Mouse (Mus musculus): ENCODE results near the gene Olfr1211. TPM values are rescaled to one million over a fixed set of nuclear protein-coding genes. Genes with fewer than 3 reads are reported as not detected.

Gene Olfr1211
- not detected in 2 replicates for polyA plus RNA-seq (2012; ENCODE audit: insufficient read depth, low replicate concordance)

DNA sequence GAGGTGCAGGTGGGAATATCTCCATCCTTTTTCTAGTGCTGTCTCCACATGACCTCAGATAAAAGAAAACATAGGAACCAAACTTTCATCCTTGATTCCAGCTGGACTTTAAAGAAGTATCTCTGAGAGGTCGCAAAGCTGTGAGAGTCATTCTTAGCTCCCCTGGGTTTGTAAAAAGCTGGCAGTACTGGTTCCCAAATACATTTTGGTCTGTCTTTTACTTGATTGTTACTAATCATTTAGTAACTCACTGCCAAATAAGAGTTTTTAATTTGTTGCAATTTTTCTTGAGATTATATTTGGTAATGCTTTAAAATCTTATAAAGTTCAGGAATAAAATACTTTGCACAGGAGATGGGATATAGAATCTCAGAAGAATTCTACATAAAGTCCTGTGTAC is at the start of gene Olfr1211:
Gene Olfr1211, minus strand, starts transcription at position 101 of the 400 bp plus-strand sequence.
- Histone ChIP-seq H3K36me3 (replicated peaks; ENCODE audit: low read length) (no peaks in the 10 kb centered on the region), H3K9me3 (no peaks in the 10 kb centered on the region), H3K27me3 (replicated peaks) (no peaks in the 10 kb centered on the region), H3K4me3 (replicated peaks) (no peak within 1 kb of the TSS), H3K4me1 (no peaks in the 10 kb centered on the region)
- TF ChIP-seq FLI1 (IDR thresholded peaks at IDR 0.05; ENCODE audit: low read length), result no peak
- TF ChIP-seq GATA1 (IDR thresholded peaks at IDR 0.05; ENCODE audit: borderline replicate concordance, low read length), result no peak

- TF ChIP-seq GATA1 (IDR thresholded peaks at IDR 0.05; ENCODE audit: borderline replicate concordance, low read length) (no peak), FLI1 (IDR thresholded peaks at IDR 0.05; ENCODE audit: low read length) (no peak)
- no peaks in the 10 kb centered on the region for H3K27me3 ChIP-seq (replicated peaks)
- H3K9me3 ChIP-seq, result no peaks in the 10 kb centered on the region
- H3K4me1 ChIP-seq, result no peaks in the 10 kb centered on the region
- H3K4me3 ChIP-seq (replicated peaks), result no peak within 1 kb of the TSS
- H3K36me3 ChIP-seq (replicated peaks; ENCODE audit: low read length), result no peaks in the 10 kb centered on the region
Measured at GRCm38 (mm10) chr2:88980181-88980580, 42.3 kb upstream of the Olfr1211 start, which contains the start of gene Gm13762. TSS of gene Gm13762 (minus strand) at chr2:88980281.

DNA sequence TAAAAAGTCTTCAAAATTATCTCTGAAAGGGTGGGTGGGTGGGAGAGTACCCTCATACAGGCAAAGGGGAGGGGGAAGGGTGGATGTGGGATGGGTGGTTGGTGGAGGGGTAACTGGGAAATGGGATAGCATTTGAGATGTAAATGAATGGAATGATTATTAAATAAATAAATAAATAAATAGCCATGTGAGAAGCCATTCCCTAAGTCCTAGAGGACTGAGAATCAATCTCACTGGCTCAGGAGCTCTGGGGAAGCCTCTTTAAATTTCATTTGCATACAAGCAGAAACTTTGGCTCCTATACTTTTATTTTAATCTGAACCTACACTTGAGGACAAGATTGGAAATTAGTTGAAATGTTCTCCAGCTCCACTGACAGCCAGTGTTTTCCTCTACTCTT is 15.8 kb upstream of the Olfr1211 start, which contains the start of gene Olfr1212:
Gene Olfr1212, plus strand, starts transcription at position 301 of the 400 bp plus-strand sequence.
- H3K36me3 ChIP-seq (replicated peaks; ENCODE audit: low read length), result no peaks in the 10 kb centered on the region
- TF ChIP-seq FLI1 (IDR thresholded peaks at IDR 0.05; ENCODE audit: low read length) (no peak), GATA1 (IDR thresholded peaks at IDR 0.05; ENCODE audit: borderline replicate concordance, low read length) (no peak)
- H3K27me3 ChIP-seq (replicated peaks), result no peaks in the 10 kb centered on the region
- H3K9me3 ChIP-seq, result no peaks in the 10 kb centered on the region
- no peak within 1 kb of the TSS for H3K4me3 ChIP-seq (replicated peaks)
- no peaks in the 10 kb centered on the region for H3K4me1 ChIP-seq

GRCm38 (mm10) chr2:88915057-88915456 is 22.9 kb downstream of the Olfr1211 start, which contains the start of gene Olfr1209:
TSS of gene Olfr1209 (minus strand) at chr2:88915157.
- no peaks in the 10 kb centered on the region for H3K9me3 ChIP-seq
- no peak for TF ChIP-seq GATA1 (IDR thresholded peaks at IDR 0.05; ENCODE audit: borderline replicate concordance, low read length)
- TF ChIP-seq FLI1 (IDR thresholded peaks at IDR 0.05; ENCODE audit: low read length), result no peak
- no peaks in the 10 kb centered on the region for H3K4me1 ChIP-seq
- no peak within 1 kb of the TSS for H3K4me3 ChIP-seq (replicated peaks)
- no peaks in the 10 kb centered on the region for H3K36me3 ChIP-seq (replicated peaks; ENCODE audit: low read length)
- H3K27me3 ChIP-seq (replicated peaks), result no peaks in the 10 kb centered on the region

DNA sequence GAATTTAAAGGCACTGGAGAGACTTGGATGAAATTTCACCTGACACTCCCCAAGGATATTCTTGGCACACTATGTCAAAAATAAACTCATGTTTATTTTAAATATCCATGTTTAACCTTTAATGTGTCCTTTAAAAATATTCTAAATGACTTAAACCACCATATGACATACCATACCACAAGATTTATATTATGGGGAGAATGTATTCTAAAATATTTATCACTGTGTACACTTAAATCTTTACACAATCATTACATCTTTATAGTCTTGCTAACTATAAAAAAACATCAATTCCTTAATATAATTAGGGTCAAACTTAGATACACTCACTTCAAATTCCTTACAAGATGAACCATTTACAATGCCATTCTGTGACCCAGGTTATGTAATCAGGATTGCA is 35.7 kb downstream of the Olfr1211 start, which contains the start of gene Olfr1208:
Gene Olfr1208, minus strand, starts transcription at position 101 of the 400 bp plus-strand sequence.
- no peak for TF ChIP-seq FLI1 (IDR thresholded peaks at IDR 0.05; ENCODE audit: low read length)
- no peak for TF ChIP-seq GATA1 (IDR thresholded peaks at IDR 0.05; ENCODE audit: borderline replicate concordance, low read length)
- Histone ChIP-seq H3K4me1 (no peaks in the 10 kb centered on the region), H3K36me3 (replicated peaks; ENCODE audit: low read length) (no peaks in the 10 kb centered on the region), H3K4me3 (replicated peaks) (no peak within 1 kb of the TSS), H3K27me3 (replicated peaks) (no peaks in the 10 kb centered on the region), H3K9me3 (0 out of 2 replicates have a peak, but pooled peaks cover 3% of the 10 kb centered on the region)

Other genes starting within 250 kb of the Olfr1211 start
- gene Olfr1195, start 248.9 kb downstream of the Olfr1211 start, polyA plus RNA-seq (2012; ENCODE audit: insufficient read depth, low replicate concordance), result not detected in 2 replicates
- not detected in 2 replicates for gene Olfr1196, start 233.5 kb downstream of the Olfr1211 start, polyA plus RNA-seq (2012; ENCODE audit: insufficient read depth, low replicate concordance)
- not detected in 2 replicates for gene Olfr1197, start 205.7 kb downstream of the Olfr1211 start, polyA plus RNA-seq (2012; ENCODE audit: insufficient read depth, low replicate concordance)
- gene Olfr1198, start 186.7 kb downstream of the Olfr1211 start, polyA plus RNA-seq (2012; ENCODE audit: insufficient read depth, low replicate concordance), result not detected in 2 replicates
- not detected in 2 replicates for gene Olfr1199, start 177.6 kb downstream of the Olfr1211 start, polyA plus RNA-seq (2012; ENCODE audit: insufficient read depth, low replicate concordance)
- gene Olfr1200, start 167.6 kb downstream of the Olfr1211 start, polyA plus RNA-seq (2012; ENCODE audit: insufficient read depth, low replicate concordance), result not detected in 2 replicates
- not detected in 2 replicates for gene Olfr1201, start 145.1 kb downstream of the Olfr1211 start, polyA plus RNA-seq (2012; ENCODE audit: insufficient read depth, low replicate concordance)
- 0.12 TPM in 1 of 2 replicates, not detected in the other for gene Olfr1202, start 123.6 kb downstream of the Olfr1211 start, polyA plus RNA-seq (2012; ENCODE audit: insufficient read depth, low replicate concordance)
- not detected in 2 replicates for gene Olfr1205, start 108.4 kb downstream of the Olfr1211 start, polyA plus RNA-seq (2012; ENCODE audit: insufficient read depth, low replicate concordance)
- not detected in 2 replicates for gene Olfr1204, start 88.8 kb downstream of the Olfr1211 start, polyA plus RNA-seq (2012; ENCODE audit: insufficient read depth, low replicate concordance)
- gene Olfr1206, start 74.9 kb downstream of the Olfr1211 start, polyA plus RNA-seq (2012; ENCODE audit: insufficient read depth, low replicate concordance), result not detected in 2 replicates
- gene Olfr1208, start 35.8 kb downstream of the Olfr1211 start, polyA plus RNA-seq (2012; ENCODE audit: insufficient read depth, low replicate concordance), result not detected in 2 replicates
- not detected in 2 replicates for gene Olfr1209, start 23.0 kb downstream of the Olfr1211 start, polyA plus RNA-seq (2012; ENCODE audit: insufficient read depth, low replicate concordance)
- gene Olfr1212, start 15.9 kb upstream of the Olfr1211 start, polyA plus RNA-seq (2012; ENCODE audit: insufficient read depth, low replicate concordance), result not detected in 2 replicates
- not detected in 2 replicates for gene Gm13762, start 42.2 kb upstream of the Olfr1211 start, polyA plus RNA-seq (2012; ENCODE audit: insufficient read depth, low replicate concordance)
- not detected in 2 replicates for gene Olfr1214, start 54.5 kb upstream of the Olfr1211 start, polyA plus RNA-seq (2012; ENCODE audit: insufficient read depth, low replicate concordance)
- not detected in 2 replicates for gene Olfr1215, start 68.9 kb upstream of the Olfr1211 start, polyA plus RNA-seq (2012; ENCODE audit: insufficient read depth, low replicate concordance)
- not detected in 2 replicates for gene Olfr1216, start 80.2 kb upstream of the Olfr1211 start, polyA plus RNA-seq (2012; ENCODE audit: insufficient read depth, low replicate concordance)
- gene Olfr1217, start 94.0 kb upstream of the Olfr1211 start, polyA plus RNA-seq (2012; ENCODE audit: insufficient read depth, low replicate concordance), result not detected in 2 replicates
- gene Olfr1218, start 123.1 kb upstream of the Olfr1211 start, polyA plus RNA-seq (2012; ENCODE audit: insufficient read depth, low replicate concordance), result not detected in 2 replicates
- not detected in 2 replicates for gene Olfr1219, start 145.4 kb upstream of the Olfr1211 start, polyA plus RNA-seq (2012; ENCODE audit: insufficient read depth, low replicate concordance)
- not detected in 2 replicates for gene Olfr1220, start 168.7 kb upstream of the Olfr1211 start, polyA plus RNA-seq (2012; ENCODE audit: insufficient read depth, low replicate concordance)
- not detected in 2 replicates for gene Olfr1221, start 179.2 kb upstream of the Olfr1211 start, polyA plus RNA-seq (2012; ENCODE audit: insufficient read depth, low replicate concordance)
- not detected in 2 replicates for gene Olfr1222, start 194.9 kb upstream of the Olfr1211 start, polyA plus RNA-seq (2012; ENCODE audit: insufficient read depth, low replicate concordance)
- not detected in 2 replicates for gene Olfr1223, start 213.4 kb upstream of the Olfr1211 start, polyA plus RNA-seq (2012; ENCODE audit: insufficient read depth, low replicate concordance)
- gene Olfr1224-ps1, start 226.0 kb upstream of the Olfr1211 start, polyA plus RNA-seq (2012; ENCODE audit: insufficient read depth, low replicate concordance), result not detected in 2 replicates
- gene Olfr1225, start 236.6 kb upstream of the Olfr1211 start, polyA plus RNA-seq (2012; ENCODE audit: insufficient read depth, low replicate concordance), result not detected in 2 replicates

Data from megakaryocyte, embryonic 14.5 days (primary cell).